Mouse (Mus musculus) ES-CJ7 (cell line): ENCODE data around the gene Eaf2.
A peak's percentile ranks its signal among the peaks of the same experiment; 100 is the strongest.
"Not testable (repeated sequence)": the region's sequence is repeated elsewhere in the genome, so short reads cannot be mapped to it uniquely, and the experiment has no call there.

ENCODE experiments used
- DNase-seq: peaks from one replicate; pipeline ENCODE4 v3.0.0; 2011; ENCODE audit warnings: low read depth, low spot score

The Eaf2 gene

GRCm38 (mm10) chr16:36846894-36847293 lies 27.9 kb downstream of the Eaf2 start:
- DNase-seq, result not testable (repeated sequence)

DNA sequence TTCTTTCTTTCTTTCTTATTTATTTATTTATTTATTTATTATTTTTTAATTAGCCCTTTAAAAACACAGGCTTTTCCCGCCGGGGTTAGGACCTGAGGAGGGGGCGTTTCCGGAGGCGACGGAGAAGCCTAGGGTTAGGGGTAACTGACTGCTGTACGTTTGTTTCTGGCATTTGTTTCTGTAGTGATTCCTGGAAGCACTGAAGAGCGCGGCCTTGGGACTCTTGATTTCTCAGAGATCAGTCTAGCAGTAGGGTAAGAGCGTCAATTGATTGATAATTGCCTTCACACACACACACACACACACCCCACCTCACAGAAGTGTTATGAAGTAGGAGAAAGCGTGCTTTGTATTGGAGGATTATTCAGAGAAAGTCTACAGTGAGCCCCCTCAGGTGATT lies 46.0 kb downstream of the Eaf2 start:
- DNase-seq, result peak; percentile 13

DNA sequence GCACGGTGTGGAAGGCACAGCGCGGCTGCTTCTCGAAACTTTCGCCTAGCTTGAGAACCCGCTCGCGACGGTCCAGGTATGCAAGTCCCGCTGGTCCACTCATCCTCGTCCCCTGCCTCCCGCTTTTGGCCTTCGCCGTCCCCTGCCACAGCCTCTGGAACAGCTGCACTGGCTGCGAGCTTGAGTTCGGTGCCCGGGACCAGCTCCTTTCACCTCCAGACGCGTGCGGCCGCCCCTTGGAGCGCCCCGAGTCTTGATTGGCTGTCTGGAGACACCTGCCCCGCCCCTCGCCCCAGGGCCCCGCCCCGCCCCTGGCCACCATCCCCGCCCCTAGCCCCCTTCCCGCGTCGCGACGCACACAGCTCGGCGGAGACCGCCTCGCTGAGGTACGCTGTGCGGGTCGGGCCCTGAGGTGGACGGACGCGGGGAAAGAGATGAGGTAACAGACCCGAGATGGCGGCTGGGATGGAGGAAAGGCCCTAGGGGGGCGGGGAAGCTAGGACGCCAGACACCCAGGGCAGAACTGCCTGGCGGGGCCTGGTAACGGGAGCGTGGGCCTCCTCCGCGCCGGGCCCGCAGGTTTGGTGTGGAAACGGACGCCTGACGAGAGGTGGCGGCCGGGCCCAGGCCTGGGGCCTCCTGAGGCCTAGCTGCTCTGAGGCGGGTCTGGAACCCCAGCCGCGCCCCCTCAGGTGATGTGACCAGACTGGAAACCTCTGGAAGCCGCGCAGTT lies 46.6 kb downstream of the Eaf2 start, which contains the start of gene Iqcb1:
Iqcb1 (plus strand) TSS at position 332 of the 733 bp plus-strand sequence.
- DNase-seq, result peak; percentile 80

DNA sequence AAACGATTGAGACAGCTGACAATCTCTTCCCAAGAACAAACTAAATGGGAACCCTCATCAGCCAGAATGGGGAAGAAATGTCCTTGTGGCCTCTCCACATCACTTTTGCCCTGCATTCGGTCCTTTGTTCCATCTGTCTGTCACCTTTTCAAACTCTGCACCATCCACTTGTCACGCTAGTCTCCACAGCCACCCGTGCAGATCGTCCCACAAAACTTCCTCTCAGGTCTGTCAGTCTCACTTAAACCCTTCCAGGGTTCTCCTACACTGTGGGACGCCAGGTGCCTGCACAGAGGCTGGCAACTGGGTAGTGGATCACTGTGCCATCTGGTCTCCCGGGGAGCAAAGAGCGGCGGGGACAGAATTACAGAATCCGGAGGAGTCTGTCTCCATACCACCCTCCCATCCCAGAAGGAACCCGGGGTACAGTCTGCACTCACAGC lies 47.2 kb downstream of the Eaf2 start:
- DNase-seq, result peak; percentile 12

GRCm38 (mm10) chr16:36821474-36821873 lies 53.3 kb downstream of the Eaf2 start:
- DNase-seq, result peak; percentile 91

- no peak for DNase-seq
Measured at GRCm38 (mm10) chr16:36820747-36821146, 54.1 kb downstream of the Eaf2 start.

GRCm38 (mm10) chr16:36820016-36820415 lies 54.8 kb downstream of the Eaf2 start:
- DNase-seq, result no peak

GRCm38 (mm10) chr16:36817321-36817926 lies 57.4 kb downstream of the Eaf2 start:
- peak; percentile 89 for DNase-seq

- DNase-seq, result no peak
Measured at GRCm38 (mm10) chr16:36816916-36817315, 57.9 kb downstream of the Eaf2 start.

DNA sequence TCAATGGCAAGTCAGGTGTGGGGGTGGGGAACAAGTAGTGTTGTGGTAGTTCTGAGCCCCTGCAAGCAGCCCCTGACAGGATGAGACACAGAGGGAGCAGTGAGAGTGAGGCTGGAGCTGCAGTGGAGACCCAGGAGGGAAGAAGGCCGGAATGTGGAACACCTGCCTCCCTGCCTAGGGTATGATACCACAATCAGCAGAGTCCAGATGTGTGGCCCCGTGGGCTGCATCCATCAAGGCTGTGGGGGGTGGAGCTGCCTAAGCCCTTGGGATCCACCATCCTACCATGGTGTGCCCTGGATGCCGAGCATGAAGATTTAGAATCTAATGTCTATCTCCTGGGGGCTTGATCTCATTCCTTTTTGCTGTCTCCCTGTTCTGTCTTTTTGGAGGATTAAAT lies 61.1 kb downstream of the Eaf2 start:
- no peak for DNase-seq

- DNase-seq, result no peak
Measured at GRCm38 (mm10) chr16:36808616-36809015, 66.2 kb downstream of the Eaf2 start.

- DNase-seq, result peak; percentile 33
Measured at GRCm38 (mm10) chr16:36802361-36802760, 72.4 kb downstream of the Eaf2 start.

DNA sequence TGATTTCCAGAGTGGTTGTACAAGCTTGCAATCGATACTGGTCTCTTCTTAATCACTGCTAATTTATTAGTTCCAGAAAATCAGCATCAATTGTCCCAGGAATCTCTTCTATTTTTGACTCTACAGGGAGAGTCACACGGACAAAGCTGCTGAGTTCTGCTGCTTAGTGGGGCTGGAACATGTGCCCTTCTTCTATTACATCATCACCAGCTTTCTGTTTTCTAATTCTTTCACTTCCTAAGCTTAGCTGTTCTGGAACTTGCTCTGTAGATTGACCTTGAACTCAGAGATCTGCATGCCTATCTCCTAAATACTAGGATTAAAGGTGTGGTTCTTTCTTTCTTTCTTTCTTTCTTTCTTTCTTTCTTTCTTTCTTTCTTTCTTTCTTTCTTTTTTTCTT lies 76.5 kb downstream of the Eaf2 start:
- DNase-seq, result no peak

DNA sequence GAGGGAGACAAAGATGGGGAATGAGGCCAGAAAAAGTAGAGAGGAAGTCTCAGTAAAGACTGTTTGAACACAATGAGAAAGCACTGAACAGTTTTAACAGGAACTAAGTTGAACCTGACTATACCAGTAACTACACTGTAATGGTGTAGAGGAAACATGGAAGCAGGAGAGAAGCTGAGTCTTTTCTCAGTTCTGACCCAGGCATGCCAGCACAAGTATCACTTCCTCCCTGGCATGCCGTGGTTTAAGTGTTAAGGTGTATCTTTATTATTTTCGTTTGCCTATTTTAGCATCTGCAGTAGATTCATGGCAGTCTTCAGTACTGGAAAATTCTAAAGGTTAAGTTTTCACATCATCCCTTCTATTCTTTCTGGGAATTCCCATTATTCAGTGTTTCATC lies 79.8 kb downstream of the Eaf2 start:
- no peak for DNase-seq

- no peak for DNase-seq
Measured at GRCm38 (mm10) chr16:36790166-36790565, 84.6 kb downstream of the Eaf2 start.

GRCm38 (mm10) chr16:36786466-36786865 lies 88.3 kb downstream of the Eaf2 start:
- DNase-seq, result no peak

DNA sequence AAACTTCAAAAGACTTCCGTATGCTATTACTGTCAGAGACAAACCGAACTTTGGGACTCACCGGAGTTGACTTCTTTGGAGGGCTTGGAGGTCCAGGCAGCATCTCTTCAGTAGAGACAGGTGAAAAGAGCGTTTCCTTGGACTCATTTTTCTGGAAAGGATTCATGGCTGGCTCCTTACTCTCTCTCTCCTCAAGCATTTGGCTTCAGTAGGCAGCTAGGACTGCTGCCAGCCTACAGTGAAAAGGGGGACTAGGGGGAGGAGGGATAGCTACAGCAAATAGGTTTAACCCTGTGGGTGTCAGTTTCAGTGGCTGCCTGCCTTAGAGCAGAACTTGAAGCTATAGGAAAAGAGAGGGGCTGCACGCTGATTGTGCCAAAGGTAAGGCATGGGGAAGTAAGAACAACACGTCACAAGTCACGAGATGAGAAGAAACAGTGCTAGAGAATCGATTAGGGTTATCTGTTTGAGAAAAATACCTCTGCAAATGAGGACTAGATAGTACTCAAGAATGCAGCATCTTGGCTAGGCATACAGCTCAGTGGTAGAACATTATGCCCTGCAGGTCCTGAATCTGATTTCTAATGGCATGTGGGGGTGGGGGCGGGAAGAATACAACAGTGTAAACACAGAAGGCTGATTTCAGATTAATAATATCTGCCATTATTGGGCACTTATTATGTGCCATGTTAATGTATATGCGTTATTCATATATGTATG lies 90.0 kb downstream of the Eaf2 start, which contains the start of gene Slc15a2:
Slc15a2 (minus strand) TSS at position 369 of the 720 bp plus-strand sequence.
- no peak for DNase-seq

DNA sequence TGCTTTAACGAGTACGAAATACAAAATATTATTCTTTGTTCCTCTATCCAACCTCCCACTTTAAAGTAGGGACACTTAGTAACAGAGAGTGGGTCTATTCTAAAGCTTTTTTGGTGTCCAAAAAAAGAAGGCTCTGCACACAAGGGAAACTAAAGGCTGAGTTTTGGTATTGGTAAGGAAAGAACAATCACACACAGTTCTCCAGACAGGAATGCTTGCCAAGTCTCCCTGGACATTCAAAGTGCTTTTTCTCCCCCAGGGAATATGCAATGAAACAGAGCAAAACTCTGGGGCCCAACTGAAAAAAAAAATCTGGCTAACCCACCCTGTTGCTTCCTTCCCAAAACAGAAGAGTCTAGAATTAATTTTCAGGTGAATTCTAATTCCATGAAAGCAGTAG lies 90.7 kb downstream of the Eaf2 start:
- DNase-seq, result no peak

GRCm38 (mm10) chr16:36775658-36776057 lies 99.1 kb downstream of the Eaf2 start:
- DNase-seq, result no peak

DNA sequence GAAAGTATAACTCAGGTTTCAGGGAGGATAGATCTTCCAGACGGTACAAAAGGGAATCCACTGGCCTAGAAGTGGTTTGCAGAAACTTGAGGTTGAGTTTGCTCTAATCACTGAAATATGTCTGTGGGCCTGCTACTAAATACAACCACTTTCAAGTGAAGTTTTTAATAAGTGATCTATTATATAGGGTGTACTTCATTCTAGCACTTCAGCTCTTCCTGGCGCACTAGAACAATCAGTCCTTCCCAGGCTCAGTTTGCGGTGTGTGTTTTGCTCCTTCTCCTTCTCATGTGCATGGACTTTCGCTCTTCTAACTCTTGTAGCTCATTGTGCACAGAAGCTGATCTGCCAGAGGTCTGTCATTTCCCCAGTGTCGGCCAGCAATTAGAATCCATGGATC lies 101.8 kb downstream of the Eaf2 start:
- DNase-seq, result no peak

GRCm38 (mm10) chr16:36771703-36772102 lies 103.1 kb downstream of the Eaf2 start:
- DNase-seq, result no peak

DNA sequence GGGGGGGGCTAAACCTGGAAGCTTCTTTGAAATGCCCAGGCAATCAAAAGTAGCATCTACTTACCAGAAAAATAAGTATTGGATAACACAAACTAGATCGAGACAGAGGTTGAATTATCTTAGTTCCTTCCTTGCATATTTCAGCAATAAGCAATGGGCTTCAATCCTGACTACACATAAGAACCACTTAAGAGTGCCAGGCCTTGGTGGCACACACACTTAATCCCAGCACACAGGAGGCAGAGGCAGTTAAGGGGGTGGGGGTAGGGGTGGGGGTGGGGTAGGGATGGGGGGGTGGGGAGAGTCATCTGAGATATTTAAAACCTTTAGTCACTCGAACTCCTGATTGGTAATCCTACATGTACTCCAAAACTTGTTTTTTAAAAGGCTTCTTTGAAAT lies 103.6 kb downstream of the Eaf2 start:
- DNase-seq, result no peak
